Mouse (Mus musculus): ENCODE measurements around the gene Sppl2a.
"Not testable (repeated sequence)": the region's sequence is repeated elsewhere in the genome, so short reads cannot be mapped to it uniquely, and the experiment has no call there.

Gene Sppl2a

DNA sequence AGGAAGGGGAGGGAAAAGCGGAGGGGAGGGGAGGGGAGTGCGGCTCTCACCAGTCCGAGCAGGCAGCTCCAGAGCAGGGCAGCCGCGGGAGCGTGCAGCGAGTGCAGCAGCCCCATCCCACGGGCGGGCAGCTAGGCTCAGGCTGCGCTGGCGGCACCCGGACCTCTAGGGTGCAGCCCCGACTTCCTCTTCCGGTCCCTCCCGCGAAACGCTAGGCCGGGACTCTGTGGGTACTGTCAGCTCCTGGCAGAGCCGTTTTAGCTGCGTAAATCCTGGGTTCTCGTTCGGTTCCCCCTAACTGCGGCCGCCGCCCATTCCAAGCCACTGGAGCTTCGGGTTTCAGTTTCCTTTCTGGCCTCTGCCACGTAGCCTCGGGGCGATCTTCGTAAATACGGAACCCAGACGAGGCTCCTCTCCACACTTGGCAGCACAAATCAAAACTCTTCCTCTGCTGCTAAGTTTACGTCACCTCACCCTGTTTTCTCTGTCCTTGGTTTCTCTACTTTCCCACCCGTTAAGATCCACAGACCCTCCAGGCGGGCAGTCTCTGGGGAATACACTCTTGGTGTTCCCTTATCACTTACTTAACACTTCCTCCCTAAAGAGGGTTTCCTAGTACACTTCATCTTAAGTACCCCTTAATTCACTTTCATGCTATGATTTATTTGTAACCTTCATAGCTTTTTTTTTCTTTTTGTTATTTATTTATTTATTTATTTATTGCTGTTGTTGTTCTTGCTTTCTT lies at the start of gene Sppl2a:
TSS of gene Sppl2a (minus strand) at position 339 of the 745 bp plus-strand sequence.
- DNase-seq: peak; percentile 88

DNA sequence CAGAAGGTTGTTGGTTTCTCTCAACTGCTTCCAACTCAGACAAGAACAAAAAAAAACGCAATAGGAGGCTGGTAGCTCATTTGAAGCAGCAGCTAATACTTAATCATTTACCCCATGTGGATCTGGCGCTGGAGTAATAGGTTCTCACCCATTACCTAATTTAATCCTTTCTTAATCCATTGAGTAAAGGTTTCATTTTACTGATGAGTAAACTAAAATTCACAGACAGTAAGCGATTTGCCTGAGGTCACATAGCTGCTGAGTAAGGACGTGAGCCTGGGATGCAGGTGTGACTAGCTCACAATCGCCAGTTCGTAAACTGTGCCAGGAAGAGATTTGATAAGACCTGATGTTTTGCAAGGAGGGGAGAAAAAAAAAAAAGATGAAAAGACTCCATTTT lies 44.4 kb upstream of the Sppl2a start:
- no peak for DNase-seq

DNA sequence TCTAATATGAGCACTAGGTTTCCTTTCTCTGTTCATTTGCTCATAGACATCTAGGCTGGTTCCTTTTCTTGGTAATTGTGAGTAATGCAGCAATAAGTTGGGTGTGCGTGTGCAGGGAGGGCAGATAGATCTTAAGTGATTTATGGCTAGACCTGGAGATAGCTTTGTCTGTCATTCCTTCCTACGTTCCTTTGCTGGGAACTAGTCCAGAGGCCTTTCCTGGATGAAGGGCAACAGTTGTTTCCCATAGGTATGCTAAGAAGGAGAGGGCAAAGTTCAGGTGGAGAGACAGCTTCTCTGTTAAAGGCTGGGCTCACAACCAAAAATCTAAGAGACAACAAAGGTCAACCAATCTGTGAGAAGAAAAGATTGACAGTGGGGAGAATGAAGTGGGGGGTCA lies 28.7 kb upstream of the Sppl2a start:
- DNase-seq: no peak

DNA sequence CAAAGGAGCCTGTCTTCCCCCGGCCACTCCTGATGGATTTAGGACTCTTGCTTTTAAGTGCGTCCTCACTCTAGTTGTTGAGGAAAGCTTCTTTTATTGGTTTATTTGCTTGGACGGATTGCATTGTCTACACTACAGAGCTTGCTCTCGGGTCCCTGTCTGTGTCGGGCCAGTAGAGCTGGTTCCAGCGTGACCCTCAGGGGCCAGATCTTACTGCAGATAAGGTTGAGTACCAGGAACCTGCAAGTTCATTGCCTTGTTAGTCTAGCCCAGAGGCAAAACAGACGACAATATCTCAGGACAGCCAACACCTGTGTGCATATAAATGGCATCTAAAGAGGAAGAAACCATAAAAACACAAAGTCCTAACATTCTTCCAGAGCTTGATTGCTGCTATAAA lies 22.6 kb upstream of the Sppl2a start:
- DNase-seq: no peak

DNA sequence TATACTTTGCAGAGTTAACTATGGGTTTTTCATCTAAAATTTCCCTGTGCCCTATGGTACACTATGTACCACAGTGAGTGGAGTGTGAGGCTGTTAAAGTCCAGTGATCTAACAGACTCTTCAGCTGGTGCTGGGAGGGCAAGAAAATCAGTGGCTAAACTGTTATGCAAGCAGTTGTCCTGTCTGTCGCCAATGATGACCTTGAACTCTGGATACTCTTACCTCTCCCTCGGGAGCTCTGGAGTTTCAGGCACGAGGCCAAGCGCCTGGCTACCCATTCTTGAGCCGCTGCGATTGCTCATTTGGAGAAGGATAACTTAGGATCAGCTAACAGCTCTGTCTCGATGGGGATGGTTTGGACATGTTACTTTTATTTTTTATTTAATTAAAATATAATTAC lies 18.1 kb upstream of the Sppl2a start:
- DNase-seq: no peak

DNA sequence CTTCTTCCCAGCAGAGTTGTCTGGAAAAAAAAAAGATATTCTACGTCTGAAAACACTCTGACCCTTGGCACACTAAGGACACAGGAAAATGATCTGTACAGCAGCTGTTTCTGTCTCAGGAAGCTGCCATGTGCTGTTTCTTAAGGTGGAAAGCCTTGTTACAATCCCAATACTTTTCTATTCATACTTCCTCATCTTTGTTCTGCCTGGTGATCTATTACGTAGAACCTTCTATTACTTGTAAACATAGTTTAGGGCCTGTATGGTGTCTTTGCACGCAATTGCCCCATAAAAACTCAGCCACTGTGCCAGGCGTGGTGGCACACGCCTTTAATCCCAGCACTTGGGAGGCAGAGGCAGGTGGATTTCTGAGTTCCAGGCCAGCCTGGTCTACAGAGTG lies 17.4 kb upstream of the Sppl2a start:
- DNase-seq: no peak

DNA sequence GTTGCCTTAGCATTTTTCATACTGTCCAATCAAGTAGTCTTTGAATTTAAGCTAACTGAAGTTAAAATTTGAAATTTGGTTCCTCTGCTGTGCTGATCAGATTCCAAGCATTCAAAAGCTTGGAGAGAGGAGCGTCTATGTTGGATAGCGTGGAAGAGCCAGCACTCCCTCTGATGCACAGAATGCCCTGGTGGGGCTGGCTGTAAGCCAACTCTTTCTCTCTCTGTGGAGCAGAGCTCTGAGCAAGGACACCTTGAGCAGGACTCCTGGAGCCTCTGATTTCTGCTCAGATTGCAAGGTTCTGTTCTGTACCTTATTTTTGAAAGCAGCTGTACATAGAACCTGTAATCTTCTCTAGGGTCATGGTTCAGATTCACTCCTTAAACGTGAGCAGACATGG lies 16.8 kb upstream of the Sppl2a start:
- no peak for DNase-seq

DNA sequence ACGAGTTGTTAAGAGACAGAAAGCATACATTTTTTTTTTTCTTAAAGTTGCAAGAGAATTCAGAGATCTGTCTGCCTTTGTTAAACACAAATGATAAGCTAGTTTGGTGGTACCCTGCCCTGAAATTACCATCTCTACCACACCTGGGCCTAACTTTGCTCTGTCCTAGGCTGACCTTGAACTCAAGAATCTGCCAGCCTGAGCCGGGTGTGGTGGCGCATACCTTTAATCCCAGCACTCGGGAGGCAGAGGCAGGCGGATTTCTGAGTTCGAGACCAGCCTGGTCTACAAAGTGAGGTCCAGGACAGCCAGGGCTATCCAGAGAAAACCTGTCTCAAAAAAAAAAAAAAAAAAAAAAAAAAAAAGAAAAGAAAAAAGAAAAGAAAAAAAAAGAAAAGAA lies 16.3 kb upstream of the Sppl2a start:
- not testable (repeated sequence) for DNase-seq

DNA sequence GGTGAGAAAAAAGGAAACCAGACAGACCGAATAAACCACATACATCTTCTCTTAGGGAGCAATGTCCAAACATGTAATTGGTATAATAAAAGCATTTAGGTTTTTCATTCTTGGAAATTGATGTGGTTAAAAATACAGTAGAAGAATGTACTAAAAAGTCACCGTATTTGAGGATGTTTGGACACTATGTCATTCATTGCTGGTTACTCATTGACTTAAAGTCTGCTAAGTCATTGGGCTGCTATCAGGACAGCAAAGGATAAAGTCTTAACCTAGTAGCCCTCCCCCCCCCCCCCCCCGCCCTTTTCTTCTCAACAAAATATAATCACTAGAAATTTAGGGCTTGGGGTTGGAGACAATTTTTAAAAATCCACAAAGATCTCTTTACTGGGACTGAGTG lies 15.2 kb upstream of the Sppl2a start:
- no peak for DNase-seq

DNA sequence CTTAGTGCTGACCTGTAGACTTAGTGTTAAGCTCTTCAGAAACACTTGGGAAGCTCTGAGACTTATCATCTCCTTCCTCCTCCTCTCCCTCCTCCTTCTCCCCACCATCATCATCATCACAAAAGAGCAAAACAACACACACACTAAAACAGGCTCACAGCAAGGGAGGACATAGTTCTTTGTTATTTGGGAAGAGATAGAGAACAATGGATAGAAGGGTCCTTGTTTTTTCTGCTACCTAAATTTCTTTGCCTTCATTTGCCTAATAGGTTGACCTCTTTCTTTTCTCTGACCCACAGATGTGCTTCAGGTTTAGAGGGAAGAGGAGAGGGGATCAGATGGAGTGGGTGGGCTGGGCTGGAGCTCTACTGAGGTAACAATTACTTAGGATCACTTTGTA lies 14.6 kb upstream of the Sppl2a start:
- no peak for DNase-seq

DNA sequence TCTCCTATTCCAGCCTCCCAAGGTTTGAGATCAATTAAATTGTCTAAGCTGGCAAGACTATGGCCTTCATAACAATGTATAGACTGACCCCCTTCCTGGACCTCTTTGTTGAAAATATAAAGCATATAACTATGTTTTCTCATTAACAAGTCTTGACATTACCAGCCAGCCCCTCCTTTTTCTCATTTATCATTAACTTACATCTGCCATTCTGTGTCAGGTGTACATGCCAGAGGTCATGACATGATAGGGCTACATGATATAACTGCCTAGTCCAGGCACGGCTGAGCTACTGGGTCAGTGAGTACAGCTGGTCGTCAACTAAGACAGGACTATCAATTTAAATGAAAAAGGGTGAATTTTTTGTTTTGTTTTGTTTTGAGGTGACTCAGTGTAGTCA lies 10.2 kb upstream of the Sppl2a start:
- no peak for DNase-seq

DNA sequence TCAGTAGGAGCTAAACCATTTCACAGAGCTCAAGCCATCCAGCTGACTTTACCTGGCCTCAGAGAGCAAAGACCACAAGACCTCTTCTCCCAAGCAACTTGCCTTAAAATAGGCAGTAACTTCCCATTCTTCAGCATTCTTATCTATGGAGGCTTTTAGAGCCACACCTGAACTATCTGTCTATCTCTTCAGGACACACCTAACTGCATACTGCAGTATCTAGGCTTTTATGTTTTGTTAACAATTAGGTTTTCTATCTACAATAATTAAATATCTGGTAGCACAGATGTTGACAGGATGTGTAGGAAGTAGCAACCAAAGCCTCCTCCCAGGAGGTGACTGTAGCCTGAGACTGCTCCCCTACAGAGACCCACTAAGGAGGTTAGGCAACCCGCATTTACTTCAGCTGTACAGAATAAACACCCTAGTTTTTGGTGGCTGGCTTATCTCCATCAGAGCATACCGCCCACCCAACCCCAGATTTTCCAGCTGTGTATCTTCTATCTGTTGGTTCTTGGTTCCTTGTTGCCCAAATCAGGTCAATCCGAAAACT lies 7.4 kb upstream of the Sppl2a start:
- no peak for DNase-seq

DNA sequence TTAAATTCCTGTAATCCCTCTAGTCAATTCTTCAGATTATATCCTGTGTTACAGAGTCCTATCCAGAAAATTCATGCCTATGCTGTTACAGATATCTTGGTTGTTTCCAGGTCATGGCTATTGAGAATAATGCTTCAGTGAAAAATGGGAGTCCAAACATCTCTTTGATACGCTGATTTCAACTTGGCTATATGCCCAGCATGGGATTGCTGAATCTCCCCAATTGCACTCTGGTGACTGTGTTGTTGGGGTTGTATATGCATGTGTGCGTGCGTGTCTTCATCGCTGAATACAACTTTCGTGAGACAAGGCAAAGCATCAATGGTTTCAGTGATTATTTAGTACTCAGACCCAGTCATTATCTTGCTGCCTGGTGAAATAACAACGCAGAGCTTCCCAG lies 5.0 kb upstream of the Sppl2a start:
- no peak for DNase-seq

DNA sequence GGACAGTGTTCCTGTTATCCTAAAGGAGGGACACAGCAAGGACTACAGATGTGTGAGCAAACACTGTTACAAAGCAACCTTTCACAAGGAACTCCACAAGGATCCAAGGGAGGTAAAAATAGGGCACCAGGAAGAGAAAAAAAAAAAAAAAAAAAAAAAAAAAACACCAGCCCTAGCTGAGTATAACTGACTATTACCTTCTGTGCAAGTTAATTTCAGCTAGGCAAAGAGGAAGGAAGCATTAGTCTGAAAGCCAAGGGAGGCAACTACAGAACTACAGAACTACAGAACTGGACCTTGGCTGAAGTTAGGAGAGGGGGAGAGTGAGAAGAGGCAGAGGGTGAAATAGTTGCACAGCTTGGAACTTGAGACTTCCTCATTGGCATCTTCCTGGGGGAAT lies 886 bp upstream of the Sppl2a start:
- no peak for DNase-seq

DNA sequence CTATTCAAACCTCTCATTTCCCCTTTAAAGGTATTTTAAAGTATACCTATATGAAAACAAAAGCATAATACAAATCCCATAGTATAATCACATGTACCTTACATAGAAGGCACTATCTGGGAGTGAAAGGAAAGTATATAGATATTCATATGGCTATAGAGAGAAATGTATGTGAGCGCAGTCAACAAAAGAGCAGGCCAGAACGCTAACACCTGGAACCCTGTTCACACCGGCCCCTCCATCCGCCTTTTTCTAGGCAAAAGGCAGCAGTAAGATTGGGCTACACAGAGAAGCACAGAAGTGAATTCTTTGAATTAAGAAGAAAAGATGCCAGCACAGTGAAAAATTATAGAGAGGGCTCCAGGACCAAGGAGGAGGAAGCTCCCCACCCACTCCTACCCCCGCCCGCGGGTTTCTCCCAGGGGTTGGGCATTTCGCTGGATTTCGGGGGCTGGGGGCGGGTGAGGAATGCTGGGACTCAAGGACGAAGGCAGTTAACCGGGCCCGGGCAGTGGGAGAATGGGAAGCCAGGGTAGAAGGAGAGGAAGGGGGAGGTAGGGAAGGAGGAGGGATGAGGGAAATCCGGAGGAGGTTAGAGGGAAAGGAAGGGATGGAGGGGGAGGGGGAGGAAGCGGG lies 656 bp downstream of the Sppl2a start:
- peak; percentile 59 for DNase-seq

DNA sequence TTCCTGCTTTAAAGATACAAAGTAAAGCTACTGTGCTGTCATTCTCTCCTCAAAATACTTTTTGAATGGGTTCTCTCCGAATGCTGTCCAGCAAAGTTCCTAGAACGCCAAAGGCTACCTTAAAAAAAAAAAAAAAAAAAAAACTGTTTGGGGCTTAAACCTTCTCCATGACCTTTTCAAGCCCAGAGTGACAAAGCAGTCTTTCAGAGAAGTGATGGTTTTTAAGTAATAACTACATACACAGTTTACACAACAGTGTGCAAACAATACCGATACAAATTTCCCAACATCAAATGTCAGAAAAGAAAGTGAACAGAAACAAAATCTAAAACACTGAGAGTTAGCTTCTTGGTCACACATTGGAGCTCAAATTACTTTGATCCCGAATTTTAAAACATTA lies 1.3 kb downstream of the Sppl2a start:
- no peak for DNase-seq

DNA sequence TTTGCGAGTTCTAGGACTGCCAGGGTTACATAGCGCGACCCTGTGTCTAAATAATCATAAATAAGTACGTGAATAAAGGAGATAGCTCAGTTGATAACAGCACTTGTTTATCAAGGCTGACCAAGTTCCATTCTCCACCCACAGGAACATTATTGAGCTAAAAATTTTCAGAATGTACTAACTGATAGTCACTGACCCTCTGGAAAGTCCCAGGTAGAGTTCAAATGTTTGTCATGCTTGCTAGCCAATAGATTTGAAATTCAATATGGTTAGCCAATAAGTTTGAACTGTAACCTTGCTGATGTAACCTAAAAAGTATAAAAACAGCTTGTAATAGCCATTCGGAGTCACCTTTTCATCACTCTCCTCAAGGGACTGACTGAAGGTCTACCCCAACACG lies 4.4 kb downstream of the Sppl2a start:
- DNase-seq: no peak

DNA sequence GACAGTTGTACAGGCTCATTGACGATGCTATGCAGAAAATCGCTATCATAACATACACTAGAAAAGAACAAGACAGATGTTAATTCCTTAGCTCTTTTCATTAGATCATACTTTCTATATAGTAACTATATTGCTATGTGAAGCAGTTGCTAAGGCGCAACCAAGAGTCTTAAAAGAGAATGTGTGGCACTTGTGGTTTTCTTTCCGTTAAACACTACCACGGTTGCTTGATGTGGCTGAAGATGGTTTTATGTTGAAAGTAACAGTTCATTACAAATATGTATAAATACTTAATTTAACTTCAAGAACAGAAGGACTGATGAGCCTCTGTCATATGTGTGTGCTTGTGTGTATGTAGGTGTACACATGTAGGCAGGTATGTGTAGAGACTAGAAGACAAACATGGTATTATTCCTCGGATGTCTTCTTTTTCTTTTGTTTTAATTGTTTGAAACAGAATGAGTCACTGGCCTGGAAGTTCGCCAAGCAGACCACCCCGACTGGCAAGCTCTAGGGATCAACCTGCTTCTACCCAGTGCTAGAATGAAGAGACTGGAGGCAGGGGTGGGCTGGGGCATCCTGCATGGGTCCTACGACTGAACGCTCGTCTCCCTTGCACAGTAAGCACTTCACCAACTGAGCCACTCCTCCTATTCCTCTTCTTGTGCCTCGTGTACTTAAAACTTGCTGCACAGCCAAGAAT lies 12.5 kb downstream of the Sppl2a start:
- peak; percentile 48 for DNase-seq

DNA sequence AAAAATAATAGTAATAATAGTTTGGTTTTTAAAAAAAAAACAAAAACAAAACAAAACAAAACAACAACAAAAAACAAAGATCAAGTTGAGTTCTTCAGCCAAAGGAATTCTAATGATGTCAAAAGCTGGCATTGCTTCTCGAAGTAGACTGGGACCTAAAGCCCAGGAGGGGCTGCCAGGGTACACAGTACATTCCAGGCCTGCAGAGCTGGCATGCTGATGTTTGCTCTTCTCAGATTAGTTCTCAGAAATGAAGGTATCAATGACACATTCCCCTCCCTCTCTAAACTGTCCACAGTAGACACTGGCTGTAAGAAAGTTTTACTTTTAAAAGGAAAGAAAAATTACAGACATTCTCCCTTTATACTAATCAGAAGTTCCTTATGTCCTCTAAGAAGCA lies 16.8 kb downstream of the Sppl2a start:
- no peak for DNase-seq

DNA sequence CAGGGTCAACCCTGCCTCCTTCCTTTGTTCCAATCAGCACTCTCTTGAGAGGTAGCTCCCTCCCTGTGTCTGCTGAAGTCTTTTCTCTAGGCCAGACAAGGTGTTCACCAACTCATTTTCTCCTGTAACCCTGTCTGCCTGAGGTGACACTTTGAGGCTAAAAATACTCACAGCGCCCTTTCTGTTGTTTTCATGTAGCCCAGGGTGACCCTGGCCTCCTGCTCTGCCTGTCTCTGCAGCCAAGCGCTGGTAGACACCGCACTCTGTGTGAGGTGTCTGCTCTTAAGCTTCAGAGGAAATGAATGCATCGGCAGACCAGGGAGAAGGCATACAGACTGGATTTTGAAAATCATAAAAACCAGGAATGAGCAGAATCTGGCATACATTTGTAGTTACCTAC lies 18.9 kb downstream of the Sppl2a start:
- no peak for DNase-seq

DNA sequence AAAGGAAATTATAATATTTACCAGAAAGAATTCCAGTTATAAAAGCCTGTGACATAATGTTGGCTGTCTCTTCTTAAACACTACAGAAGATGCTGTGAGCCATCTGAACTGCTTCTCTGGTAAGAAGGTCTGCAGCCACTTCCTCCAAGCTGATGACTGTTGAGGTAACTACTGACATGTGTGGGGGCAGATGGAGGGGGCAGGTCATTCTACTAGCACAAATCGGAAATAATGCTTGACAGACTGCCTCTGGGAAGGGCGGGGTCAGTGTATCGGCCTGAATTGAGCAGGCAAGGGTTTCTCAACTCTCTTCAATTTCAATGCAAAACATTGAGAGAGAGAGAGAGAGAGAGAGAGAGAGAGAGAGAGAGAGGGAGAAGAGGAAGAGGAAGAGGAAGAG lies 28.9 kb downstream of the Sppl2a start:
- DNase-seq: no peak

DNA sequence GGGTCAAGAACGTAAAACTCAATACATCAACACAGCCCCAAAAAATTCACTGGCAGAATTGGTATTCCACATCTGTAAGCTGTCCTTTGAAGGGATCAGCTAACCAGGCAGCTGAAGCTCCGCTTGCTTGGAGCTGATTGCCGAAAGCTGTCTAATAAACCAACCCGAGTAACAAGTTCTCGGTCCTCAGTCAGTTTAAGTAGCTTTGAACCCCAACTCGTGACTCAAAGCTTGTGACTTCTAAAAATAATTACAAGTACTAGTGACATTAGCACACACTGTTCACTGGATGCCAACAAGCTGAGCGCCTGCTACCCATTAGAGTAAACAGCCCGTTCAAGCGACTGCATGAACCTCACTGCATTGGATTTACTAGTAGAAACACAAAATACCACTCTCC lies 35.5 kb downstream of the Sppl2a start:
- DNase-seq: no peak

DNA sequence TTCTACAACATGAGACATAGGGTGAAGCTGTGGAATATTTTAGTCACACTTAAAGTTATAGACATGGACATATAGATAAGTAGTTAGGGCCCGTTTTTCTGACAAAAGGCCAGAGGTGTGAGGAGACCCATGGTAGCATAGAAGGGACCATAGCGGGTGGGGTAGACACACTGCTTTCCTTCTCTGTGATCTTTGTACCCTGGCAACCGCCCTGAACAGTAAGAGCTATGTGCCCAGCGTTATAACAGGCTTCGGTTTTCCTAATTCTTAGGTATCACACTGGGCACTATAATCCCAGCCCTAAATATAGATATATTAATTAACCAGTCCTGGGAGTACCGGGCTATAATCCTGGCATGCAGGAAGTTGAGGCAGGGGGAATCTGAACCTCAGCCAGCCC lies 36.1 kb downstream of the Sppl2a start:
- DNase-seq: no peak

DNA sequence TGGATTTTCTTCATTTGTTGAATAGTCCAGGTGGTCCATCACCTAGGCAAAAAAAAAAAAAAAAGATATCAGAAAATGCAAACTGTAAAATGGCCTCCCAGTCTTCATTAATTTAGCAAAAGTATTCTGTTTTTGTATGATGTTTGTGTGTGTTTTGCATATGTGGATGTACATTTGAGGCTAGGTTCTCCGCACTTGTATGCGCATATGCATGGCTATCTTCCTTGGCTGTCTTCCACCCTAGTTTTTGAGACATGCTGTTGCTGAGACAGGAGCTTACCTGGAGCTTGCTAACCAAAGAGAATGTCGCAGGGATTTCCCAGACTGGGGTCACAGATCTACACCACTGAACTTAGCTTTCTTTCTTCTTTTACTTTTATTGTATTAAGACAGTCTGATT lies 38.8 kb downstream of the Sppl2a start:
- DNase-seq: no peak

All from thymus, postnatal 14 days (tissue).